Mouse (Mus musculus): Measurements from ENCODE around the gene Nckap5. TPM values are rescaled to one million over a fixed set of nuclear protein-coding genes. Genes with fewer than 3 reads are reported as not detected.
A peak's percentile ranks its signal among the peaks of the same experiment; 100 is the strongest.

Nckap5 gene
- total RNA-seq, 2 experiments from 2014 or later: not detected

DNA sequence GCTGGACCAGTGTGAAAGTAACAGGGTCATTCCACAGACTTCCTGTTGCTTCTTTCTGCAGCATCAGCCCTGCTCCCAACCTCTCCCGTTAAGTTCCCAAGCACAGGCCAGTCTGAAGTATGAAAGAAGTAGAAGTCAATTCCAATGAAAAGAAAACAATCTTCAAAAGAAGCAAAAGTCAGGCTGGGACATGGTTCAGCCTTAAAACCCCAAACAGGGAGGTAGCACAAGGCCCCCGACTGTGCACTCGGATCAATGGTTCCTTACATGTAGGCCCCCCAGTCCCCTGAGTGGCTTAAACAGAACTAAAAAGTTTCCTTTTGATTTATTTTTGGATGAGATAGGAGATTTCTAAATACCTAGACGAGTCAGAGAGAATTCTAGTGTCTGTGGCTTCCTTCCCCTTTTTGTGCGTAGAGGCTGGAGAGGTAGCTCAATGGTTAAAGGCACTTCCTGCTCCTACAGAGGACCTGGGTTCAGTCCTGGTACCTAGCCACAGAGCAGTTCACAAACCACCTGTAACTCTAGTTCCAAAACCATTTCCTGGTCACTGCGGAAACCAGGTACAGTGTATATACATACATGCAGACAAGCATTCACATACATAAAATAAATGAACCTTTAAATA, 260.9 kb downstream of the Nckap5 start:
- ATAC-seq (replicated peaks; ENCODE audit: poor library complexity, severe bottlenecking): peak; percentile 79

DNA sequence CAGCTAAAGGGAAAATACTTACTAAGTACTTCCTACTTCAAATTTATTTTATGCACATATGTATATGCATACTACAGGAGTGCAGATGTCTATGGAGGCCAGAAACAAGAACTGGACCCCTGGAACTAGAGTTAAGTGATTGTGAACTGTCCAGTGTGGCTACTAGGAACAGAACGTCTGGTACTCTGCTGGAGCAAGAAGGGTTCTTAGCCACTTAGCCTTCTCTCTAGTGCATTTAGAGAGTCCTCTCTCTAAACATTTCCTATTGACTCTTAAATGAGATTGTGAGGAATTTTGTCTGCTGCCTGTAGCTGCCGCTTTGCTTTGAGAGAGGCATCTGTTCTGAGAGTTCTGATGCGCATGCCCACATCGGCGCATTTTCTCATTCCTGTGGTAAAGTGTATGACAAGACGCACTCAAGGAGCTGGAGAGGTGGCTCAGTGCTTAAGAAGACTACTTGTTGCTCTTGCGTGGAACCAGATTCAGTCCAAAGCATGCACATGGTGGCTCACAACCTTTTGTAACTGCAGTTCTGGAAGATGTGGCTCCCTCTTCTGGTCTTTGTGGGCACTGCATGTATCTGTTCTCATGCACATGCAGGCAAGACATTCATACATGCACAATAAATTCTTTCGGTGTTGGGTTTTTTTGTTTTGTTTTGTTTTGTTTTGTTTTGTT, 261.9 kb downstream of the Nckap5 start:
- ATAC-seq (replicated peaks; ENCODE audit: poor library complexity, severe bottlenecking): 0 out of 2 replicates have a peak, but pooled peaks have one; percentile 55

DNA sequence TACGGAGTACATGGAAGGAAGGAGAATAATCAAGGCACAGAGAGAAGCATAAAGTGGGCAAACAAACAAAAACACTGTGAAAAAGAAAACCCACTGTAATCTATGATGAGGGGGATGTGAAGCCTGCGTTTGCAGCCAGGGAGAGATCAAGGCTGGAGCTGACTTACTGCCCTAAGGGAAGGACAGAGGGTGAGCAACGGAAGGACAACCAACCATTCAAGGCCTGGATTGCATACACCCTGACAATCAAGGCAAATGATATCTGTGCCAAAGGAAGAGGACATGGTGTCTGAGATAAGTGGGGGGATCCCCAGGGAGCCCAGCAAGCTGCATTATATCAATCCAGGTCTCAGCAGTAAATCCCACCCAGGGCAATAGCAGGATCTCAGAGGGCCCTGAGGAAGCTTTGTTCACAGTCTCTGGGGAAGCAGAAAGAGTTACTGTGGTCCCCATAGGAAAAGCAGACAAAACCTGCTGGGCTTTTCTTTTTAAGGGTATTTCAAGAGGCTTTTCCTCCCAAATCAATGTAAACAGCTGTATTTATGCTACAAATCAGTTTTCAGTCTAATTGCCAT, 265.4 kb downstream of the Nckap5 start:
- no peak for ATAC-seq (replicated peaks; ENCODE audit: poor library complexity, severe bottlenecking)

DNA sequence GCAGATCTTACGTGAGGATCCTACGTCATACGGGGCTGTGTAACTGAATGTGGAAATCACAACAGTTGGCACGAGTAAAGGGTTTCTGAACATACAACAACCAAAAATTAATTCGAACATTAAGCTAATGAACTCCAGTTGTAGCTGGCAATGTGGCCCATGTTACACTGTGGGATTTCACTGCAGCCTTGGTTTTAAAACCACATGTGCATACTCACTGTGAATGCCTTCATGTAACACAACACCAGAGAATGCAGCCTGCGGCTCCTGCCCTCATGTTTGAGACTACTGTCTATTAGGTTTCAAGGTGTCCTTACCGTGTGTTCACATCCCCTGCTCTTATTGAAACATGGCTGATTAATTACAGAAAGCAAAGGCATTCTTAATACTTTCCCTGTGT, 269.7 kb downstream of the Nckap5 start:
- no peak for ATAC-seq (replicated peaks; ENCODE audit: poor library complexity, severe bottlenecking)

DNA sequence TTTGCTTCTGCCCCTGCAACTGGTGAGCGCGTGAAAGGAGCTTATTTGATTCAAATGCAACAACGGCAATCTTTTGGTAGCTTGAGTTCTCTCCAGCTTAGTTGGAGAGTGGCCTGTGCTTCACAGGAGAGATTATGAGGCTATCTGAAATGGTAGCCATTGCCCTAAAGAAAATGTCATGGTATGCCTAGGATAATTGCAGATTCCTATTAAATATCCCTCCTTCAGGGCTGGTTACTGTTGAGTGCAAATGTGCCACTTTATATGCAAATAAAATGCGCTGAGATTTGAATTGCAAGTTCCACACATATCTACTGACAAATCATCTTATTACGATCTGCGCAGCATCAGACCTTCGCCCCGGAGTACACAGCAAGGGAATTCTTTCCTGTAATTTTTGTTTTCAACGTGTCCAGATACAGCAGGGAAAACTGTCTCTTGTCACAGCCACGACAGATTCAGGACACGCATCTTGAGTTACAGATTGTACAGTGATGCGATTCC, 272.8 kb downstream of the Nckap5 start:
- ATAC-seq (replicated peaks; ENCODE audit: poor library complexity, severe bottlenecking): no peak

- ATAC-seq (replicated peaks; ENCODE audit: poor library complexity, severe bottlenecking): no peak
These were observed 282.6 kb downstream of the Nckap5 start for GRCm38 (mm10) chr1:126547979-126548378.

DNA sequence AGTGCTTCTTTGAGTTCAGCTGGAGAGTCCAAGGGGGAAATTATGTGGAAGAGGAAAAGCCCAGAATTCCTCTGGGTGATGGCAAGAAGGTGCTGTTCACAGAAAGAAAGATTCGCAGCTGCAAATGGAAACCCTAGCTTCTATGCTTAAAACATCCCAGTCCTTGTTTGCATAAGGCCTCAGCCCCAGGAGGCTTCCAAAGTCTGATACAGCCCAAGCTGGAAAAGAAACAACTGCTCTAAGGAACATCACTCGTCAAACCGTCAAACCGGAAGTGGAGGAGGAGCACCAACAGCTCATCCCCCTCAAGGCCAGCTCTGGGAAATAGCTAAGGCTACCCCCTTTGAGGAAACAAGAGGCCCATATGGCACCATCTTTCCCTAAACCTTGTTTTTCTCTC, 286.1 kb downstream of the Nckap5 start:
- no peak for ATAC-seq (replicated peaks; ENCODE audit: poor library complexity, severe bottlenecking)

DNA sequence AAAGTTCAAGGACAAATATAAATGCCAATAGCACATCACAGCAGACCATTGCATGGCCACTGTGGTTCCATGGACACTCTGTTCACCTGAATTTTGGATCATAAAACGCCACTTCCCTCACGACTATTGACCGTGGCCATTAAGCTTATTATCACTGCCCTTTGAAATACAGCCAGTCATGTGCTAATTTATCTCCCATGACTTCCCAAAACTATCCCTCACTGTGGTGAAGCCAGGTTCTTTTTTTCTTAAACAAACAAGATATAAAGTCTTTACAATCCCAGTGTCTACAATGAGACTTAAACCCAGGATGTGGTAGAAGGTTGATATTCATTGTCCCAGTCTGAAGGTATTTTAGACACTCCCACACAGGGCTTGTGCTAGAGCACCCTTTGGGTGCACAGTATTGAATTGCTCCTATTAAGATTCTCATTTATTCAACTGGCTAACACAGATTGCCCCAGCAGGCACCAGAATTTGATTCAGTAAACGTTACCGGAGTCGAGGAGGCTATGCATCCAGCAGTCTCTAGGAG, 293.3 kb downstream of the Nckap5 start:
- ATAC-seq (replicated peaks; ENCODE audit: poor library complexity, severe bottlenecking): no peak

GRCm38 (mm10) chr1:126535527-126535926, 295.1 kb downstream of the Nckap5 start:
- ATAC-seq (replicated peaks; ENCODE audit: poor library complexity, severe bottlenecking): no peak

- no peak for ATAC-seq (replicated peaks; ENCODE audit: poor library complexity, severe bottlenecking)
These were observed 296.6 kb downstream of the Nckap5 start for GRCm38 (mm10) chr1:126534046-126534445.

DNA sequence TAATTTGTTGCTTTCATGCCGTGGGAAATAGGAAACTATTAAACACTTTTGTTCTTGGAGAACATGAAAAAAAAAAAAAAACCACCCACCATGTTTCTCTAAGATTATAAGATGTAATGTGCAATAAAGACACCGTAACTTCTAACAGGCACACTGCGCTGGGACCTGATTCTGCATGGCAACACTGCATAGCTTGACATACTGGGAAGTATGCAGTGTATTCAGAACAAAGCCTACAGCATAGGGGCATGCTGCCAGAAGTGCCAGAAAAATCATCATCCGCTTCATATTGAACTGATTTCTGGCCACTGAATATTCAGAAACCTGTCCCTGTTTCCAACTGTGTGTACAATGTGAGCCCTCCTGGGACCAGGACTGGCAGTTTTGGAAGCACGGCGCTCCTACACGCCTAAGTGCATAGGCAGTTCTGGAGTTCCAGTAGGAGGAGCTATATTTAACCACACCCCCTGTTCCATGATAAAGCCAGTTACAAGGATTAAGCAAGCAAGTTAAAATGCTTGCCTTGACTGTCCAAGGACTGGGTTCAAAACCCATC, 302.5 kb downstream of the Nckap5 start:
- ATAC-seq (replicated peaks; ENCODE audit: poor library complexity, severe bottlenecking): no peak

- ATAC-seq (replicated peaks; ENCODE audit: poor library complexity, severe bottlenecking): no peak
These were observed 312.5 kb downstream of the Nckap5 start for GRCm38 (mm10) chr1:126518067-126518466.

DNA sequence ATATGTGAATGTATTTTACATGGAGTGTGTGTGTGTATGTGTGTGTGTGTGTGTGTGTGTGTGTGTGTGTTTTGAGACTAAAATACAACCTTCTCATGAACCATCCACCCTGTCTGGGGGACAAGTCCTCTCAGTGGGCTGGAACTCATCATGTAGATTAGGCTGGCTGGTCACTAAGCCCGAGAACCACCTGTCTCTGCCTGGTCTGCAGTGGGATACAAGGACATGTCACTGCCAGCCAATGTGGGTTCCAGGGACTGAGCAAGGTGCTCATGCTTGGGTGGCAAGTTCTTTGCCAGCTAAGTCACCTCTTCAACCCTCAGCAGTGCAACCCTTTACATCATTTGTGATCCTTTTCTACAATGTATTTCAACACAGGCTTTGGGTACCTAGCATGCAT, 313.2 kb downstream of the Nckap5 start:
- no peak for ATAC-seq (replicated peaks; ENCODE audit: poor library complexity, severe bottlenecking)

DNA sequence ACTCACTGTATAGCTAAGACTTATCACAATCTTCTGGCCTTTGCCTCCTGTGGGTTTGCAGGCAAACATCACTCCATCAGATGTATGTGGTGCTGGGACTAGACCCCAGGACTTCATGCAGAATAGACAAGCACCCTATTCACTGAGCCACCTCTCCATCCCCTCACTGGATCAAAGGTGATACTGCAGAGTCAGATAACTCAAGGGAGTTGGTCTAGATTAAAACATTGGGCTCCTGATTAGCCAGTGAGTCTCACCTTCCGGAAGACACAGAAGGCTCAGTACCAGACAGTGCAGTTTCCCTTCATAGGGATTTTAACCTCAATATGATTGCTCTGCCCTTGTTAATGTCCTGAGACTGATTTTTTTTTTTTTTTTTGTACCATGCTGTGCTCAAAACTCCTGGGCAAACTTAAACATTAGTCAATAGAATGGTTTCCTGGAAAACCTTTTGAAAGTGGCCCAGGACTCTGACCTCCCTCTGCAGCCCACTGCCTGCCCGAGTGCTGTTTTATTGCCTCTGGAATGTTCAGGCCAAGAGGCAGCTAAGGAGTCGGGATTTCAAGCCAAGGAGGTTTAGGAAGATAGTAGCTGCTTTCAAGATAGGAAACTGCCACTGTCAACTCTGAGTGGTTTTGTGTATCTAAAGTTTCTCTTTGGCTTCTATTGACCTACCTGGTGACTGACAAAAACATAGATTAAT, 315.4 kb downstream of the Nckap5 start:
- ATAC-seq (replicated peaks; ENCODE audit: poor library complexity, severe bottlenecking): no peak

DNA sequence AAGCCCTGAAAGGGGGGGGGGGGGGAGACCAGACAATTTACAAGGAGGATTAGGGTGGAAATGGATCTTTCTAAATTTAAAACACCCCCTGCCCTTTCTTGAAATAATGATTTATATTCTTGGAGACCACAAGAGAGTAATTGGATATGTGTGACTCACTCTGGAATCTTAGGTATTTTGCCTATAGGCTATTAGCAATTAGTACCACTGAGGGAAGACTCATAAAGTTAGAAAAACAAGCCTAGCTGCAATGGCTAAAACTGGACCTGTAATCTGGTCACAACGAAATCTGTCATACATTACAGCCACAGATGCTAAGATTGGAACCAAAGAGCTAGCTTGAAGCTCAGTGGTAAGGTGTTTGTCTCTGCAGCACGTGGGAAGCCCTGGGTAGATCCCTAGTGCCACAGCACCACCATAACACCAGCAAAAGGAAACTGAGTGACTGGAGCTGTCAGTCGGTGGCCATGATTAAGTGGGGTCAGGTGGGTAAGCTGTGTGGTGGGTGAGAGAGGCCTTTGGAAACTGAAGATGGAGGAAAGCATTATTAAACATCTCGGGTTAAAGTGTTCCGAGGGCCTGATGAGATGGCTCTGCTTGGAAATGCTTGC, 318.7 kb downstream of the Nckap5 start:
- ATAC-seq (replicated peaks; ENCODE audit: poor library complexity, severe bottlenecking): no peak

- ATAC-seq (replicated peaks; ENCODE audit: poor library complexity, severe bottlenecking): no peak
These were observed 325.9 kb downstream of the Nckap5 start for GRCm38 (mm10) chr1:126504717-126505116.

DNA sequence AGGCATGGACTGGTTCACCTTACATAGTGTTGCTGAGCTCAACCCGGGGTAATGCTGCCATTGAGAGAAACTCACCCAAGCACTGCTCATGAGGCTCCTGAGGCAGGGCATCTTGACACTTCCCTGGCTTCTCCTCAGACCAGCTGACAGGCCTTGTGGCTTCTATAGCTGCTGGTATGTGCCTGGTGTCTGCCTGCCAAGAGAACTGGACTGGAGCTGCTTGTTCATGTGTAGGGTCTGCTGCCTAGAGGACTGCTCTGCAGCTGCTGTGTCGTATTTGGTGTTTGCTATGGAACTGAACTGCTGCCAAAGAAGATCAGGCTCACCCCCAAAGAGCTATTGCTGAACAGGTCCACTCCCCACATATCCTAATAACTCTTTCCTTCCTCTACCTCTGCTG, 327.9 kb downstream of the Nckap5 start:
- ATAC-seq (replicated peaks; ENCODE audit: poor library complexity, severe bottlenecking): no peak

DNA sequence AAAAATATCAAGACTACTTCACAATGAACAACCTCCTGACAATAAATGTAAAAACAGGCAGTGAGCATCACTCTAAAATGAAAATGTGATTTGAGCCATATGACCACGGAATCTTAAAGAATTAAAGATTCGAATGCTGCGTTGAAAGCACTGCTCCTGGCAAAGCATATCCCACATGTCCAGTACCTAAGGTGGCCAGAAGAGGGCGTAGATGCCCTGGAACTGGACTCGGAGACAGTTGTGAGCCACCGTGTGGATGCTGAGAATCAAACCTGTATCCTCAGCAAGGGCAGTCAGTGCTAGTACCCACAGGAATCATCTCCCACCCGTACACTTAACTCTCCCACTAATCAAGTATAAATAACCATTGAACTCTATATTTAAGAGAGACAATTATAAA, 333.9 kb downstream of the Nckap5 start:
- ATAC-seq (replicated peaks; ENCODE audit: poor library complexity, severe bottlenecking): no peak

DNA sequence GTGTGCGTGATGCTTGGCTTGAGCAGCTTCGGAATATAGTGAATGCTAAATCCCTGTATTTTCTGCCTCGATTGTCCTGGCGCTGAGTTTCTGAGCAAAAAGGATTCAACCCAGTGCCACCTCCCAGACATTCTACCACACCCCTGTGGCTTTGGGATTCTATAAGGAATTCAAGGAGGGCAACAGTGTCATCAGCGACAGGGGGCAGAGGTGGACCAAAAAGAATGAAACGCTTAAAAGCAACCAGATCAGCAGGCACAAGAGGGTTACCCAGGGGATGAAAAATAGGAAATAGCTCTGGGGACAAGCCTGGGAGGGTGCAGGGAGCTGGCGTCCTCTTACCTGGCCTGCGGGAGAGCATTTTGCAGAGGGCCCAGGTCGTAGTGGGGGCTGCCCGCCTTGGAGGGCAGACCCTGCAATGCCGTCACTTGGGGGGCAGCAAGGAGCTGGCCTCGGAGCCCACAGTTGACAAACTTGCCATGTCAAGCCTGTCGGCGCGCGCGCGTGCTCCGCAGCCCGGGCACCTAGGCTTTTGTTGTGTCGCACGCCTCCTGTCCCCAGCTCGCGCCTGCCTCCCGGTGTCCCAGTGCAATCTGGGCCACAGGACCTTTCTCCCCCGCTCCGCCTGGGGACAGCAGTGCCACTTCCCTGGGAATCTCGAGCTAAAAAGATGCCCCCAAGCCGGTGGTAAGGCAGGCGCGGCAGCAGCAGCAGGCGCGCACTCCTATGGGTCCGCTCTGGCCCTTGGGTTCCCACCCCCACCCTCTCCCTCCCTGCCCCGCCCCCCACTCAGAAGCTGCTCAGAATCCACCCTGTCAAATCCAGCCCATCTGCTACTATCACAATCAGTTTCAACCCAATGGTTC, 338.2 kb downstream of the Nckap5 start:
- ATAC-seq (replicated peaks; ENCODE audit: poor library complexity, severe bottlenecking): no peak

Measured in granulocyte monocyte progenitor cell, adult 5-6 weeks (primary cell).